Mouse (Mus musculus) urinary bladder, adult 2 months (tissue): ENCODE results near the gene Ctse. TPM values are rescaled to one million over a fixed set of nuclear protein-coding genes. Genes with fewer than 3 reads are reported as not detected.
A peak's percentile ranks its signal among the peaks of the same experiment; 100 is the strongest.
"Not testable (repeated sequence)": the region's sequence is repeated elsewhere in the genome, so short reads cannot be mapped to it uniquely, and the experiment has no call there.

Experiments
- DNase-seq: peaks from one replicate; pipeline ENCODE4 v3.0.0; 2022; ENCODE audit warnings: low spot score
- polyA plus RNA-seq: library from polyadenylated mRNA; depleted of rRNA; stranded (reverse); fragments of >200 nt; gene quantifications from 2 replicates; pipeline ENCODE4 v1.2.3, GENCODE M21; 2012; rRNA removed

The Ctse gene
- 181 and 198 TPM in 2 replicates for polyA plus RNA-seq

DNA sequence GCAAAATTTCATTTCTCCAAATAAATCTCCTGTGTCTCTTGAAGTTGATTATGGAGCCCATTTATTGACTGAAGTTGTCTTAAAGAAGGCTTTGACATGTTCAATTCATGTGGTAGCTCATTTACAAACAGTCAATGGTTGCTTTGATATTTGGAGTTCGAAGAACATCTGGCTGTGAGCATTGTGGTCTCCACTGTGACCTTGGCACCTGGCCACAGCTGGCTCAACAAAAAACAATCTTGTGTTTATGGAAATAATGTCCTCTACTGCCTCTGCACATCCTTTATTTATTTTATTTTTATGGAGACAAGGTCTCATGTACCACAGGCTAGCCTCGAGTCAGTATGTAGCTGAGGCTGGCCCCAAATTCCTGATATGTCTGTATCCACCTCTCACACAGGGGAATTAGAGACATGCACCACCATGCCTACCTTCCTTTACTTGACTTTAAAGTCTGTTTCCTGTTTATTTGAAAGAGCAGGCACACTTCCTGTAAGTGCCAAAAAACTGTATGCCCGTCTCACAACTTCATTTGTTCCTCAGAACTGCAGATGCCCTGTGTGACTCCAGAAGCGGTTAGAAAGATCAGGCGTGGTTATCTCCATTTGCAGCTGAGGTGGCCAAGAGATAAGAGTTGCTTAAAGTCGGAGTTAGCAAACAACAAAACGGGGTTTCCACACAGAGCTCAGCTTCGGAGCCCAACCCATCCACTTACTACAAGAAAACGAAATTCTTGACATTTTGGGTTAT is at the start of gene Ctse:
Ctse (plus strand) TSS at position 516 of the 750 bp plus-strand sequence.
- DNase-seq: no peak

DNA sequence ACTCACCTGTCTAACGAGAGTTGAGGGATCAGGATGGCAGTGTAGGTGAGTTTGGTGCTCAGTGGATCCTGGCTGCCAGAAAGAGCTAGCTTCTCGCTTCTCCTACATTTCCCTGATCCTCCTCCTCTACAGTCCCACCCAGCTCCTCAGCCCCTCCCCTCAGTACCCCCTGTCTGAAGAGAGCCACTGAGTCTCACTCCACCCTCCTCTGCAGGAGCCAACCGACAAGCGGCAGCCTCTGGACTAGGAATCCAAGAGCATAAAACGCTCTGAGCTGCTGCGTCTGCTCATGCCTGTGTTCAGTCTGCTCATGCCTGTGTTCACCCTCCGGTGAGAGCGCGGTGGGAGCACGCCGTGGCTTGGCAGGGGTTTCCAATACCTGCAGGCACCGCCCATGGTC is 39.2 kb upstream of the Ctse start, which contains the start of gene Avpr1b:
Avpr1b (plus strand) TSS at position 335 of the 400 bp plus-strand sequence.
- DNase-seq: no peak

DNA sequence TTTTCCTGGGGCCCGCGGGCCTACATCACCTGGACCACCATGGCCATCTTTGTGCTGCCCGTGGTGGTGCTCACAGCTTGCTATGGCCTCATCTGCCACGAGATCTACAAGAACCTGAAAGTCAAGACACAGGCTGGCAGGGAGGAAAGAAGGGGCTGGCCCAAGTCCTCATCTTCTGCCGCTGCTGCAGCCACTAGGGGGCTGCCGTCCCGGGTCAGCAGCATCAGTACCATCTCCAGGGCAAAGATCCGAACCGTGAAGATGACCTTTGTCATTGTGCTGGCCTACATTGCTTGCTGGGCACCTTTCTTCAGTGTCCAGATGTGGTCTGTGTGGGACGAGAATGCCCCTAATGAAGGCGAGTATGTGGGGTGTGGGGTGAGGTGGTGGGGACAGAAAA is 37.8 kb upstream of the Ctse start:
- DNase-seq: no peak

DNA sequence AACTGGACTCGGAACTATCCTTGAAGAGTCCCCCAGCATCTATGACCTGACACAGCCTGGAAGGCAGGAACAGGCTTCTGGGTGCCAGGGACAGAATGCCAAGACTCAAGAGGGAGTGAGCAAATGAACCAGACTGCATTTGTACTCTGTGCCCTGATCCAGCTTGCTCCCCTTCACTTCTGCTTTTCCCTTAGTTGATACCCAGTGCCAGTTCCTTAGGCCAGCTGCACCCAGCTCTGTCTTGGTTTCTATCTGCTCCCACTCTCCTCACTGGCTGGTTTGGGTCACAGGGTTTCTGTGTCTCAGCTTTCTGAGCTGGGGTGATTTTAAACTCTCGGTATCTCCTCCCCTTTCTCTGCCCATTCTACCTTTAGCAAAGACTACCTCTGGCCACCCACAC is 31.4 kb upstream of the Ctse start:
- DNase-seq: no peak

- DNase-seq: peak; percentile 36
Measured at GRCm38 (mm10) chr1:131612556-131613155, 25.4 kb upstream of the Ctse start.

DNA sequence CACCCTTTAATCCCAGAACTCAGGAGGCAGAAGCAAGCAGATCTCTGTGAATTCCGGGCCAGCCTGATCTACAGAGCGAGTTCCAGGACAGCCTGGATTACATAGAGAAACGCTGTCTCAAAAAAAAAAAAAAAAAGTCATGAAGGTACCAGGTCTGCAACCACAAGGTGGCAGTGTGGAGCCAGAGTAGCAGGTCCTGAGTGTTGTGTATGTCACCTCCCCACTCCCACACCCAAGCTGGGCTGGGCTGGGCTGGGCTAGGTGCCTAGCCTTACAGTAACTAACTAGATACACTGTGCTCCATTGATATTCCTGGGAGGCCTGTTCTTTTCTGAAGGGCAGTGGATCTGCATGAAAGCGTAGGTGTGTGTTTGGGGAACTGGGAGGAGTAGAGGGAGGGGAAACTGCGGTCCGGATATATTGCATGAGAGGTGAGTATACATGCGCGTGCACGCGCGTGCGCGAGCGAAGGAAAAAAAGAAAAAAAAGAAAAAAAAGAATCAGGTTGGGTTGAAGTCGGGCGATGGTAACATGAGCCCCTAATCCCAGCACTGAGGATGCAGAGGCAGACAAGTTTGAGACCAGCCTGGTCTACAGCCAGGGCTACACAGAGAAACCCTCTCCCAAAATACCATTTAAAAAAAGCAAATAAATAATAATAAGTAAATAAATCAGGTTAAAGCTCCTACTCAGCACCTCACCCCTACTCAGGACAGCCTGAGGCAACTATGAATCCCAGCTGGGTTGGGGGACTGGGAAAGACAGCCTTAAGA is 24.6 kb upstream of the Ctse start:
- DNase-seq: peak; percentile 63

DNA sequence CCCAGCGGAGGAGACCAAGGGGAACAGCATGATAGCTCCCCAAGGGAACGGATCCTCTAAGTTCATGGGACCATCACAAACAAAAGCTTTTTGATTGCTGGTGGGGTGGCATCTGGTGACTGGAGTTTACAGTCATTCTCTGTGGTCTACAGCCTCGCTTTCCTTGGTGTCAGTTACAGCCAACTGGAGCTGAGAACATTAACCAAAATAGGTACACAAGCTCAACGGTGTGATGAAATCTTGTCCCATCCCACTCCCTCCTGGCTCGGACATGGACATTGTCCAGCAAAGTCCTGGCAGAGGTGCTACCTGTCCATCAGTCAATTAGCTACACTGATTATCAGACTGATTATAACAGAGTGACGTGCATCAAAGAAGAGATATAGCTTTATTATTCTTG is 23.5 kb upstream of the Ctse start:
- no peak for DNase-seq

DNA sequence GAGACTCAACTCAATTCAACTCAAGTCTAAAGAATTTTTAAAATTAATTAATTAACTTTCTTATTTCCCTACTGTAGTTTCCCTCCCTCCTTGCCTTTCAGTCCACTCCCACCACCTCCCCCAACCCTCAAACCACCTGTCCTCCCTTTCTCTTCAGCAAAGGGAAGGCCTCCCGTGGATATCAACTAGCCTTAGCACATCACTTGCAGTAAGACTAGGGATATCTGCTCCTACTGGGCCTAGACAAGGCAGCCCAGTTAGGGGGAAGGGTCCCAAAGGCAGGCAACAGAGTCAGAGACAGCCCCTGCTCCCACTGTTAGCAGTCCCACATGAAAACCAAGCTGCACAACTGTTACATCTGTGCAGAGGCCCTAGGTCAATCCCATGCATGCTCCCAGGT is 22.0 kb upstream of the Ctse start:
- no peak for DNase-seq

- no peak for DNase-seq
Measured at GRCm38 (mm10) chr1:131616546-131617220, 21.4 kb upstream of the Ctse start.

- no peak for DNase-seq
Measured at GRCm38 (mm10) chr1:131618576-131618975, 19.5 kb upstream of the Ctse start.

DNA sequence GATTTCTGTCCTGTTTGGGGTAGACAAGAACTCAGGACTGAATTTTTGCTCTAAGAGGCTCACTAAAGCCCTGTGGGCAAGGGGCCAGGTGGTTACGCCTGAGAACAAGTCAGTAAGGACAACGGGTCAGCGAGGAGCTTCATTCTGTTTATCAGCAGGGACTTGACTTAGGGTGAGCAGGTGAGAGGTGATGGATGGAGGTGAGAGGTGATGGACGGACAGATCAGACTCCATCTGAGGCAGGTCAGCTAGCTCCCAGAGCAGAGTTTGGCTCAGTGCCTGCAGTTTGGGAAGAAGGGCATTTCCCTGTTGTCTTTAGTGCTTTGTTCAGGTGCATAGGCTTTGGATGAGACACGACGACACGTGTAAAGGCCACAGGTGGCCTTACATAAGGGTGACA is 18.8 kb upstream of the Ctse start:
- no peak for DNase-seq

DNA sequence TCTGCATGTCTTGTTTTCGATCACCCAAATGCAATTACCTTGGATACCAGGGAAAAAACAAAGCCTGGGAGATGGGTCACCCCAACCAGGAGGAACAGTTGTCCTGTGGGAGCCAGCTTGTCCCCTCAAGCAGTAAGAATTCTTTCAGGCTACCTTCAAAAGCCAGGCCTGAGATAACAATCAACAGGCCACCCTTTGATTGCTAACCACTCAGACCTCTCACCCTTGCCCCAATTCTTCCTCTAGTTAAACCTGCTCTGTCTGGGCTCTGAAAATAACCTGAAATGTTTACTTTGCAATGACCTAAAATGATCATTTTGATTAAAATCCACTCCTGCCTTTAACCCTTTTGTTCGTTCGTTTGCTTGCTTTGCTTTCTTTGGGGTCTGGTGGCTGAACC is 14.5 kb upstream of the Ctse start:
- DNase-seq: peak; percentile 31

GRCm38 (mm10) chr1:131624175-131624835 is 13.8 kb upstream of the Ctse start:
- DNase-seq: no peak

DNA sequence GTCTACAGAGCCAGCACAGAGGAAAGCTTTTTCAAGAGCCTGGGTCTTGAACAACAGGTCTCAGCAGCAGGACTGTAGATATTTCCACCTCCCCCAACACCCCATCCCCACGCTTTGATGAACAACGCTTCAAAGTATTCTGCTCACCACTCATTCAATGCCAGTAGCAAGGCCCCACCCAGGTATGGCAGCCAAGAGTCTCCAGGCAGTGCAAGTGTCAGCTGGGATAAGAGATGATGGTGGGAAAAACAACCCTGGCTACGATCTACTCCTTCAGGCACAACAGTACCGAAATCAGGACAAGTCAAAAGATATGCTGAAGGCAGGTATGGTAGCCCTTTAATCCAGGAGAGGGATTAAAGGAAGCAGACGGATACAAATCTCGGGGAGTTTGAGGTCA is 11.9 kb upstream of the Ctse start:
- DNase-seq: no peak

- not testable (repeated sequence) for DNase-seq
Measured at GRCm38 (mm10) chr1:131632216-131632615, 5.9 kb upstream of the Ctse start.

DNA sequence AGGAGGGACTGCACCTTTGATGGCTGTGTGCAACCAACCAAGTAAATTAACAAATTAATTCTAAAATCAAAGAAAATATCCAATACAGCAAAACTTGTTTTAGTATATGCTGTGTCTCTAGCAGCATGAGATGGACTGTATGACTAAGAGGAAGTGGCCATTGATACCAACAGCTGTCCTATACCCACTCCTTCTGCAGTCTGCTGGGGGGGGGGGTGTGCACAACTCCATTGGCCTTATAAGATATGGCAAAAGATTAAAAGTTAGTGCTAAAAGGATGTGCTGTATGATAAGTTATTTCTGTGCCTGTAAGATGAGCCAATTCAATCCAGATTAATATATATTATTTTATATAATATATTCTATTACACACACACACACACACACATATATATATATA is 3.6 kb upstream of the Ctse start:
- DNase-seq: no peak

GRCm38 (mm10) chr1:131638541-131639421 is 675 bp downstream of the Ctse start:
- DNase-seq: no peak

DNA sequence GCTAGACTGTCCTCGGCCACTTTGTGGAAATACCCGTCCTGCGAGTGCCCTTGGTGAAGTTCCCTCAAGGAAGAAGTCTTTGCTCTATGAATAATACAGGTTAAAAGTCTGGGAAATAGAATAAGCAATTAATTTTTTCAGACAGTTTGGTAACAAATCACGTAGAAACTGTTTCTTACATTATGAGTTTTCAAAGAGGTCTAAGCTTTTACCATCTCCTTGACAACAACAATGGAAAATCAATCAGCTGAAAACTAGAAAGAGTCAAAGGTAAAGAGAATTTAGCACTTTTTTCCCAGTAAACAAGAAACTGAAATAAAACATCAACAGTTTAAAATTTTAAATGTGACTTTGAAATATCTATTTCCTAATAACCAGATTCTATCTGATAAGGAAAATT is 2.0 kb downstream of the Ctse start:
- DNase-seq: no peak

GRCm38 (mm10) chr1:131641565-131641964 is 3.5 kb downstream of the Ctse start:
- no peak for DNase-seq

DNA sequence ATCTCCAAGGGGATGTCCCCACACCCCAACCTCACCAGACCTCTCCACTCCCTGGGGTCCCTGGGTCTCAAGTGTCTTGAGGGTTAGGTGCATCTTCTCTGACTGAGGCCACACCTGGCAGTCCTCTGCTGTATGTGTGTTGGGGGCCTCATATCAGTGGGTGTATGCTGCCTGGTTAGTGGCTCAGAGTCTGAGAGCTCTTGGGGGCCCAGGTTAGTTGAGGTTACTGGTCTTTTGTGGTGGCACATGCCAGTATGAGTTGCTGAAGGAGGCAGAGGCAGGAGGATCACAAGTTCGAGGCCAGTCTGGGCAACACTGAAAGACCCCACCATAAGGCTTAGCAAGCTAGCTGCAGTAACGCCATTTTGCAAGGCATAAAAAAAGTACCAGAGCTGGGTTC is 4.1 kb downstream of the Ctse start:
- no peak for DNase-seq
